Mouse (Mus musculus) intestine, embryonic 16.5 days (tissue): ENCODE measurements around the gene Sytl2. TPM values are rescaled to one million over a fixed set of nuclear protein-coding genes. Genes with fewer than 3 reads are reported as not detected.

Source experiments
- ATAC-seq: fragments of 200-750 bp; cut with Nextera tagmentation; 2 replicates; pipeline ENCODE4 v1.8.0; 2017; ENCODE audit warnings: moderate TSS enrichment, moderate library complexity
- H3K27ac ChIP-seq: fragments of 300-500 bp; sonication (generic); 2 replicates; pipeline ENCODE4 v1.5.1; 2014; ENCODE audit warnings: mild to moderate bottlenecking, low read length
- H3K27me3 ChIP-seq: fragments of 300-500 bp; sonication (generic); replicated peaks from 2 replicates; pipeline ENCODE4 v1.6.1; 2014; ENCODE audit warnings: low read length, control low read depth, mixed read lengths; ENCODE audit not compliant: control insufficient read depth, insufficient read depth
- H3K36me3 ChIP-seq: fragments of 300-500 bp; sonication (generic); 2 replicates; pipeline ENCODE4 v1.6.1; 2014; ENCODE audit warnings: low read length, control low read depth; ENCODE audit not compliant: control insufficient read depth, insufficient read depth
- H3K4me1 ChIP-seq: fragments of 300-500 bp; sonication (generic); 2 replicates; pipeline ENCODE4 v1.6.1; 2014; ENCODE audit warnings: low read length, control low read depth, mixed read lengths; ENCODE audit not compliant: control insufficient read depth, insufficient read depth
- H3K4me2 ChIP-seq: fragments of 300-500 bp; sonication (generic); 2 replicates; pipeline ENCODE4 v1.6.1; 2014; ENCODE audit warnings: low read depth, low read length, control low read depth
- H3K4me3 ChIP-seq: fragments of 300-500 bp; sonication (generic); 2 replicates; pipeline ENCODE4 v1.5.1; 2014; ENCODE audit warnings: mild to moderate bottlenecking, low read length
- H3K9ac ChIP-seq: fragments of 300-500 bp; sonication (generic); 2 replicates; pipeline ENCODE4 v1.6.1; 2014; ENCODE audit warnings: low read depth, low read length
- H3K9me3 ChIP-seq: fragments of 300-500 bp; sonication (generic); 2 replicates; pipeline ENCODE4 v1.6.1; 2016; ENCODE audit warnings: low read length, control low read depth; ENCODE audit not compliant: control insufficient read depth
- WGBS: fragments of 180-500 bp; shearing (Covaris S2); extraction: QIAGEN DNeasy Blood & Tissue Kit; methylation state at CpG from one replicate; pipeline ENCODE4 v1.1.7; 2014; 5-methylcytosine and 5-hydroxymethylcytosine counted together
- polyA plus RNA-seq: library from polyadenylated mRNA; unstranded; fragments of >200 nt; fragmentation: Nextera tagmentation; extraction: Ambion mirVana; gene quantifications from 2 replicates; pipeline ENCODE4 v1.2.1, GENCODE M21; 2015

Gene Sytl2
- polyA plus RNA-seq, 1 experiment from 2014 or later, result 8.9 TPM

DNA sequence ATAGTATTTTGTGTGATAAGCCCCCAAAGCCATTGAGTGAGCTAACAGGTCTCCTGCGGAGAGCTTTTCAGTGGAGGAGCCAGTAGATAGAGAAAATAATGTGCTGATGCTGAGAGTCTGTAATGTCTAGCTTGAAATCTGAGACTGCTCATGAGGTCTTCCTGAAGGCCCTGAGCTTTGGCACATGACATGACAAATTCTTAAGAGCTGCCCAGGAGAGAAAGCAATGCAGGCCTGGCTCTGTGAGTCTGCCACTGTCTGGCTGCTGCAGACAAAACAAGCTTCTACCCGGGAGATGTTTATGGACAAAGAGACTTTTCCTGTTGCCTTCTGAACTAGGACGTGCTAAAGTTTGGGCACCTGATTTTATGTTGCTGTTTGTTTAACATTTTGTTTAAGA is 87.7 kb downstream of the Sytl2 start:
- ATAC-seq, result no peak
- no peaks in the 10 kb centered on the region for H3K9me3 ChIP-seq
- H3K9ac ChIP-seq, result no peak overlapping the region
- no peak overlapping the region for H3K27ac ChIP-seq
- no peaks in the 10 kb centered on the region for H3K36me3 ChIP-seq
- H3K4me1 ChIP-seq, result no peaks in the 10 kb centered on the region
- 46% methylated on average over 3 of the region's 3 CpGs for WGBS
- H3K4me2 ChIP-seq, result no peak overlapping the region
- H3K4me3 ChIP-seq, result no peak overlapping the region
- no peaks in the 10 kb centered on the region for H3K27me3 ChIP-seq

DNA sequence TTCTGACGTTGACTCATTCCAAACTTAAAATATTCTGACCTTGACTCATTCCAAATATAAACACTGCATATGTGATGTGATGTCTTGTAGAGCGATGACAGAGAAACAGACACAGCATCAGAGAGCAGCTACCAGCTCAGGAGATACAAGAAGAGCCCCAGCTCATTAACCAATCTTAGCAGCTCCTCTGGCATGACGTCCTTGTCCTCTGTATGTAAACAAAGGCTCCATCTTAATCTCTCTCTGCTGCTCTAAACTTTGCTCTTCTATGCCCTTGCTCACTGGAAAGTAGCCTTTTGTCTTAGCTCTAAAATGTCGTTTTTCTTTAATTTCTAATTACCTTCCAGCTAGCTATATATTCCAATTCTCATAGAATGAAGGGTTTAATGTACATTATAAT is 93.0 kb downstream of the Sytl2 start:
- Histone ChIP-seq H3K36me3 (no peaks in the 10 kb centered on the region), H3K4me1 (no peaks in the 10 kb centered on the region), H3K27me3 (no peaks in the 10 kb centered on the region), H3K9me3 (no peaks in the 10 kb centered on the region), H3K4me3 (no peak overlapping the region), H3K9ac (no peak overlapping the region), H3K27ac (no peak overlapping the region), H3K4me2 (no peak overlapping the region)
- ATAC-seq, result no peak
- WGBS, result 37% methylated on average over 4 of the region's 4 CpGs

DNA sequence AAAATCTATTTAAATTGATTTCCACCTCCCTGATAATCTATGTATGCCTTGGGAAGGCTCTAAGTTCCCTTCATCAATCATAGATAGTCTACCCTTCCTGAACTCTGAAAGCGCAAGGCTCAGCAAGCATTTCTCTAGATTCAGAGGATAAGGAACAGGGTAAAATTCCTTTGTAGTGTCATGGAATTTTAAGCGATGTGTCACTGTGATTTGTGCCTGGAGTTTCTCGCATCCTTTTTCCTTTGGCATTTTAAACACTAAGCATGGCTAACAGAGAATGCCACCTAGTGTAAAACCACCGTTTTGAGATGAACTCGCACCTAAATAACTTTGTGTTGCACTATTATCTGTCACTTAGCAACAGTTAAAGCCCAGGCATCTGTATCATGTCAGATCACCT is 93.9 kb downstream of the Sytl2 start:
- Histone ChIP-seq H3K4me2 (no peak overlapping the region), H3K4me3 (no peak overlapping the region), H3K27ac (no peak overlapping the region), H3K9ac (no peak overlapping the region), H3K27me3 (no peaks in the 10 kb centered on the region), H3K36me3 (no peaks in the 10 kb centered on the region), H3K4me1 (no peaks in the 10 kb centered on the region), H3K9me3 (no peaks in the 10 kb centered on the region)
- 46% methylated on average over 5 of the region's 5 CpGs for WGBS
- ATAC-seq, result no peak

DNA sequence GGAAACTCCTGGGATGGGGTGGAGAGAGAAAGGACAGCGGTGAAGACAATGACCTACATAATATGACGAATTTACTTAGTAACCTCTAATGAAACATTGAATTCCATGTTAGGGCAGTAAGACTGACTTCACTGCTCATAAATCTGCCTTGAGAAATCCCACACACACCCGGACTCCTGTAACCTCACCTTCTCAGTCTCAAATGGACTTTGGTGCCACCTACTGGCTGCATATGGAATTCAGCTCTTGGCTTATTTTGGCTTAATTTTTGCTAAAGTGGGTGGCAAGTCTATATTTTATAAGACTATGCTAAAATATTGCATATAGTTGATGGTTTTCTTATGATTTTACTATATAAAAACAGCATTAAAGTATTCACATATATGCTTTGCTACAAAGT is 107.9 kb downstream of the Sytl2 start:
- H3K9me3 ChIP-seq, result no peaks in the 10 kb centered on the region
- no peak overlapping the region for H3K4me3 ChIP-seq
- H3K27me3 ChIP-seq, result no peaks in the 10 kb centered on the region
- no peak for ATAC-seq
- H3K4me2 ChIP-seq, result no peak overlapping the region
- no peaks in the 10 kb centered on the region for H3K36me3 ChIP-seq
- H3K27ac ChIP-seq, result no peak overlapping the region
- WGBS, result 43% methylated on average over 3 of the region's 3 CpGs
- no peak overlapping the region for H3K9ac ChIP-seq
- H3K4me1 ChIP-seq, result no peaks in the 10 kb centered on the region

DNA sequence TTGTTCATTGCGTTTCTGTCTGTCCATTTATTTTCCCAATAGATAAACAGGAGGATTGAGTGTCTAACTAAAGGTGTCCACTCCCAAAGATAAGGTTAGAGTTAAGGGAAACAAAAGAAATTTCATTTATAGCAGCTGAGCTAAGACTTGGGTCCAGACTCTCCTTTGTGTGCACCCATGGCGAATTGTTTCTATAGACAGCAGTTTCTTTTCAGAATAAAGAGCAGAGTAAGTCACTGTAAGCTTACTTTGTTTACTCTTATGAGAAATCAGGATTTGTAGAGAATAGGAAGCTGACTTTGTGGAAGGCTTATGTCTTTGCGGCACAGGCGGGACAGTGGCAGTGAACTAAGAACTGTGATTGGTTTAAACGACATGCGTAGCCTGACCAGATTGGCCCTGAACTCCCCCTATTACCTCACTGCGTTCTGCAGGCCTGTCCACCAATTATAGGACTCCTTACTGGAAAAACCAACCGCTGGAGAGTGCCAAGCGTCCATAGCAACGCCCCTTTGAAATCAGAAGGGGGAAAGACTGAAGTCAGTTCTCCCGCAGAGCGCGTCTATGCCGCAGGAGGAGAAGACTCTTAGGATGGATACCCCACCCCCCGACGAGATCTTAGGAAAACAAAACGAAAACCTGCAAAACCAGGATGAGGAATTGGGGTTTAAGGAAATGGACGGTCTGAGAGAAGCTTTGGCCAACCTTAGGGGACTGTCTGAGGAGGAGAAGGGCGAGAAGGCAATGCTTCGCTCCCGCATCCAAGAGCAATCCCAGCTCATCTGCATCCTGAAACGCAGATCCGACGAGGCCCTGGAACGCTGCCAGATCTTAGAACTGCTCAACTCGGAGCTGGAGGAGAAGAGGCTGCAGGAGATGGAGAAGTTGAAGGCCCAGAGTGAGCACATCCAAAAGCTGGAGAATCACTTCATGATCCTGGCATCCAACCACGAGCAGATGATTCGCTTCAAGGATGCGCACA is 124.3 kb downstream of the Sytl2 start, which contains the start of gene Ccdc89:
TSS of gene Ccdc89 (plus strand) at position 558 of the 982 bp plus-strand sequence.
- WGBS, result 15% methylated on average over 29 of the region's 29 CpGs
- peaks cover 9% of the 10 kb centered on the region for H3K4me1 ChIP-seq
- H3K9me3 ChIP-seq, result no peaks in the 10 kb centered on the region
- peak within 1 kb of the TSS; percentile 79 for H3K4me2 ChIP-seq
- peak within 1 kb of the TSS; percentile 54 for H3K9ac ChIP-seq
- no peaks in the 10 kb centered on the region for H3K27me3 ChIP-seq
- no peaks in the 10 kb centered on the region for H3K36me3 ChIP-seq
- peak within 1 kb of the TSS; percentile 49 for H3K4me3 ChIP-seq
- peak; percentile 100 for ATAC-seq
- no peak within 1 kb of the TSS for H3K27ac ChIP-seq

DNA sequence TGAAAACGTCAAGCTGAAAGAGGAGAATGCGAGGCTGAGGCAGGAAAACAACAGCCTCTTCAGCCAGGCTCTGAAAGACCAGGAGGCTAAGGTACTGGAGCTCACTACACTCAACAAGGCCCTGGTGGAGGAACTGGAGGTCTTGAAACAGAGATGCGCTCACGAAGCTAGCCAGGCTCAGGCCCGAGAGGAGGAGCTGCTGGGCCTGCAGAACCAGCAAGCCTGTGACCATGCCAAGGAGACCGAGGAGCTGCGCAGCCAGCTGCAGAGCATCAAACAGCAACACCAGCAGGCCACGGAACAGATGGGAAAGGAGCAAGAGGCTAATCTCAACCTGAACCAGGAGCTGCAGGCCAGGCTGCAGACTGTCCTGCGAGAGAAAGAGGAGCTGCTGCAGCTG is 125.0 kb downstream of the Sytl2 start:
- Histone ChIP-seq H3K36me3 (no peaks in the 10 kb centered on the region), H3K4me1 (peaks cover 9% of the 10 kb centered on the region), H3K4me3 (peak overlapping the region; percentile 49), H3K9me3 (no peaks in the 10 kb centered on the region), H3K27me3 (no peaks in the 10 kb centered on the region), H3K9ac (peak overlapping the region; percentile 54), H3K27ac (no peak overlapping the region), H3K4me2 (peak overlapping the region; percentile 79)
- 52% methylated on average over 9 of the region's 9 CpGs for WGBS
- ATAC-seq, result no peak

DNA sequence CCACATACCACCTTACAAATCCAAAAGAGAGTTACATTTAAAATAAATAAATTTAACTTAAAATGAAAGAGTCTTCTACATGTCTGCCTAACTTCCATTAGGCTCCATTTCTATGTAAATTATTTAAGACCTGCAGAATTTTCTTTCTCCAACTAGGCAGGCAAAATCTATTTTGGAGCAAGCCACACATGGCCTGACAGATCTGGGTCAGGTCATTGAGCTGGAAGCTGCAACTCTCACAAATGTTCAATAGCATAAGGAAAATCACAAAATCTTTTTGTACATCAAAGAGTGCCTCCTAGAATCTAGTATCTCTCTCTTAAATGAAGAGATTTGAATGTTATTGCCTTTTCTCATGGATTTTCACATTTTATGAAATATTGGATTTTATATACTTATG is 130.2 kb downstream of the Sytl2 start:
- H3K4me1 ChIP-seq, result no peaks in the 10 kb centered on the region
- H3K9ac ChIP-seq, result no peak overlapping the region
- no peak overlapping the region for H3K27ac ChIP-seq
- ATAC-seq, result no peak
- no peaks in the 10 kb centered on the region for H3K9me3 ChIP-seq
- H3K36me3 ChIP-seq, result no peaks in the 10 kb centered on the region
- H3K4me3 ChIP-seq, result no peak overlapping the region
- H3K27me3 ChIP-seq, result no peaks in the 10 kb centered on the region
- H3K4me2 ChIP-seq, result no peak overlapping the region

DNA sequence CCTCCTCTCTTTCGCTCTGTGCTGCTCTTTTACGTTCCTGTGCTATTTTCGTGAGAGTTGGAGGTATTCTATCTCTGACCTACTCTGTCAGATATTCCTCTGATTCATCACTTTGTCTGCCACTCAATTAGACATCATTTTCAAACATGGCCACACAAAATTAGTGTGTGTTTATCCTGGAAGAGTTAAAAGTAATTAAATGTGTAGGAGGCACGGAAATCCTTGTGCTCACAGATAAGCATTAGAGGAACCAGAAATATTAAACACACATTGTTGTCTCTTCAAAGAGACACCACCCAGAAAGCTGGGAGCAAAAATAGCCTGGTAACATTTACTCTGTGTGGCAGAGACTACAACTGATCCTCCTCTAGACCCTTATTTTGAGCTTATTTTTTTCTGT is 138.0 kb downstream of the Sytl2 start:
- no peak for ATAC-seq
- Histone ChIP-seq H3K27ac (no peak overlapping the region), H3K4me1 (no peaks in the 10 kb centered on the region)

DNA sequence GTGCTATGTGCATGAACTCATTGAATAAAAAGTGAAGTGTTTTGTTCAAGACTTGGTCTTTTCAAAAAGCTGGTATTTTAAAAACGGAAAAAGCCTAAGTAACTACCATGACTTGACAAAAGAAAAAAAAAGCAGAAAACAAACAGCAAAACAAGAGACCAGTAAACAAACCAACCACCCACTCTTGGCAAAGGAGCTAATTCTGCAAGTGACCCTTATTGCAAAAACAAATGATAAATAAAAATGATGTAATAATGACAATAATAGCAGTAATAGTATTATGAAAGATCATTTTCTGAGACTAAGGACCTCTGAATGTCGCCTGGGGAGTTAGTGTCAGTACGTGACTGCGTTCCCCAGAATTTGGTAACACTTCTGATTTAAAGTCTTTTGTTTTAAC is 140.0 kb downstream of the Sytl2 start:
- no peaks in the 10 kb centered on the region; the same call in 1 of the 2 replicates for H3K4me1 ChIP-seq
- H3K9me3 ChIP-seq, result no peaks in the 10 kb centered on the region
- peak overlapping the region; percentile 59 for H3K4me2 ChIP-seq
- WGBS, result 15% methylated on average over 4 of the region's 4 CpGs
- H3K4me3 ChIP-seq, result peak overlapping the region; percentile 99
- peak overlapping the region; percentile 41 for H3K27ac ChIP-seq
- H3K36me3 ChIP-seq, result no peaks in the 10 kb centered on the region
- H3K27me3 ChIP-seq, result no peaks in the 10 kb centered on the region
- peak; percentile 15 for ATAC-seq
- H3K9ac ChIP-seq, result peak overlapping the region; percentile 62

More for the DNA sequence above, 138.0 kb downstream of the Sytl2 start:
- WGBS, result 79% methylated on average over 4 of the region's 4 CpGs
- Histone ChIP-seq H3K36me3 (no peaks in the 10 kb centered on the region), H3K4me2 (no peak overlapping the region), H3K9ac (no peak overlapping the region), H3K9me3 (no peaks in the 10 kb centered on the region), H3K4me3 (no peak overlapping the region), H3K27me3 (no peaks in the 10 kb centered on the region)
